Mouse (Mus musculus): Measurements from ENCODE around the gene Tpk1.
A peak's percentile ranks its signal among the peaks of the same experiment; 100 is the strongest.
"Not testable (repeated sequence)": the region's sequence is repeated elsewhere in the genome, so short reads cannot be mapped to it uniquely, and the experiment has no call there.

The Tpk1 gene

DNA sequence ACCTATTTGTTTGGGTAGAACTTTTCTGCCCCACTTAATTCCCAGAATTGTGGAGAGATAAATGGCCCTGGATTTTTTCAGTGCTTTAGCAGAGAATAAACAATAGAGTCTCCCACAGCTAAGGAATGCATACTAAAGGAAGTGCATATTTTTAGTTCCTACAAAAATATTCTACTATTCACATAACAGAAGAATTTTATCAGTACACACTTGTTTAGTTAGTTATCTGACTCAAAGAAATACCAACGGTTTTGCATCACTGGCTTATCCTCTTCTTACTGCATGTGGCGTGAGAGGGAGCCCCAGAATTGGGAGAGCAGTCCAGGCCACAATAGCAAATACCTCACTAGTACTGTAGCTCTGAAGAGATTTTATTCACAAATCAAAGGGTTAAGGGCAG, 141.1 kb downstream of the Tpk1 start:
- DNase-seq (ENCODE audit: low read depth, low spot score) = no peak

DNA sequence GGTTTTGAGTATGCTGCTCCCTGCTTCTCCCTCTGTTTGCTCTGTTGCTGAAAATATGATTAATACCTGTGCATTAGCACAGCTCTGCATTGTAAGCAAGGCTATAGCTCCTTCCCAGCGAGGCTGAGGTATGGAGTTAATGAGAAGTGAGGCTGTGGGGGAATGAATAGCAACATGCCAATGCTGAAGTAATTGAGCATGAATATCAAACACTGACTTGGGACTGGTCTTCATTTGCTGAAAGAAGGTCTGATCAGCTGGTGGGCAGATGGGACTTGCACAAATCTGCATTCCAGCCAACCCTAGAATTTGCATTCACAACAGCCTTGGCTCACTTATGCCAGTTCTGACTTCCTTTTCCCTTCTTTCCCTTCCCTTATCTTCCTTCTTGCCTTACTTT, 144.0 kb downstream of the Tpk1 start:
- DNase-seq (ENCODE audit: low read depth, low spot score) = no peak

DNA sequence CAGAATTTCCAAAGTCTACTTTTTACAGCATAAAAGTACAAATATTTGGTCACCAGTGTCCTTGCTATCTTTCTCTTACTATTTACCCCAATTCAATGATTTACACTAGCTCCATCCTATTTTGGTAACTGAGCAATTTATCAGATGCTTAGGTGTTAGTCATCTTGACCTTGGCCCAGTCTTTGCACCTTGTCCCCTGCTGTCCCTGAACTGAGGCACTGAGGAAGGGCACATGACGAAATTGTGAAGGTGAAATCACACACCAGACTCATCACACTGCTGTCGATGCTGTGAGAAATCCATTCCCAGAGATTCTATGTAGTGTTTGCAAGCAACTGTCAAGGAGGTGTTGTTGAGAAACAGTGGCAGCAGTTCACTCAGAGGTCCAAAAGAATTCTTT, 145.9 kb downstream of the Tpk1 start:
- DNase-seq (ENCODE audit: low read depth, low spot score) = no peak

DNA sequence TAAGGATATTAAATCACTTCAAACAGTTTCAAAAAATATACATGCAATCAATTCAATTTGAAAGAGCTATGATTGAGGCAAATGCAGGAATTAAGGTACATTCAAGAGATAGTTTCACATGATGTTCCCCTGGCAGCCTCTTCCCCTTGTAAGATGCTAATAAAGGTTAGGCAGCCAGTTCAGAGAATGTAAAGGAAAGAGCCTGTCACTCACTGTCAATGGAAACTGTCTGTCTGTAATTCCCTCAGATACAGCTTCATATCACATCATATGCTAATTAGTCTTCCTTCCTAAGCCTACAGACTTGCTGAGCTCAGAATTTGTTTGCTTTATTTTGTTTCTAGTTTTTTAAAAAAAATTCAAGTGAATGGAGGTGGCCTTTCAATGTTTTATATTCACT, 147.7 kb downstream of the Tpk1 start:
- no peak for DNase-seq (ENCODE audit: low read depth, low spot score)

DNA sequence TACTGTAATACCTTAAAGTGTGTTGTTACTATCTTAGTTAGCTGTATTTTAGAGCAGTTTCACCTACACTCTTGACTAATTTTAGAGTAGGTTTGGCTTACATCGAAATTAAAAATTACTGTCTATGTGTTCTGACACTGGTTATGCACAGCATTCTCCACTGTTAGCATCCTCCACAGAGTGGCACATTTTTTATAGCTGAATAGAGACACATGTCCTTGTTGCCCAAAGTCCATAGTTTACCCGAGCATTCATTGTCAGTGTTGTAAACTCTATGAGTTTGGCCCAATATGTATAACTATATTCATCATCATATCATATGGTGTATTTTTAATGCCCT, 148.8 kb downstream of the Tpk1 start:
- no peak for DNase-seq (ENCODE audit: low read depth, low spot score)

DNA sequence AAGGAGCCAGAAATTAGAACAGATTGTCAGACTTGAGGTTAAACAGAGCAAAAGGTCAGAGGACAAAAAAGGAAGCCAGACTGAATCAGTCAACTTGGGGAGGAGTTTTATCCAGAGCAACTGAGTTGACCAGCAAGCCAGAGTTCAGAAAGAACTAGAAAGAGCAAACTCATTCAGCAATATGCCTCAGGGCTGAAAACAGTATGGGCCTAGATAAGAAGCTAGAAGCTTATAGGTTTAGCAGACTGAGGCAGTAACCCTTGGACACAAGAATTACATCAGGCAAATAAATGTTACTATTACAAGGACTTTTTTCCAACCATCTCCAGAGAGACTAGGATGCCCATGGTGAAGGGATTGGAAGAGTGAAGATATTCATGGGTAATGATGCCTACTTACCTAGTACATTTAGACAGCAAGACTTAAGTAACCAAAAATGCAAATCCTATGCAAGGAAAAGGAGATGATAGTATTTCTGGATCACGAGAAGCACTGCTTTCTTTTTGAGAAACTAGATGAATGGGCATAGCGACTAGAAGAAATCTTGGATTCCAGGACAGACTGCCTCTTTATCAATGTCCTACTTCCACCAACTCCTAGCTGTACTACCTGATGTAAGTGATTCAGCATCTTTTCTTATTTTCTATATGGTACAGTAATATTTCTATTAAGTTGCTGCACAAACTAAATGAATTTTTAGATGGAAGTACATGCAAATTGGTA, 149.3 kb downstream of the Tpk1 start:
- DNase-seq (ENCODE audit: low read depth, low spot score) = no peak

DNA sequence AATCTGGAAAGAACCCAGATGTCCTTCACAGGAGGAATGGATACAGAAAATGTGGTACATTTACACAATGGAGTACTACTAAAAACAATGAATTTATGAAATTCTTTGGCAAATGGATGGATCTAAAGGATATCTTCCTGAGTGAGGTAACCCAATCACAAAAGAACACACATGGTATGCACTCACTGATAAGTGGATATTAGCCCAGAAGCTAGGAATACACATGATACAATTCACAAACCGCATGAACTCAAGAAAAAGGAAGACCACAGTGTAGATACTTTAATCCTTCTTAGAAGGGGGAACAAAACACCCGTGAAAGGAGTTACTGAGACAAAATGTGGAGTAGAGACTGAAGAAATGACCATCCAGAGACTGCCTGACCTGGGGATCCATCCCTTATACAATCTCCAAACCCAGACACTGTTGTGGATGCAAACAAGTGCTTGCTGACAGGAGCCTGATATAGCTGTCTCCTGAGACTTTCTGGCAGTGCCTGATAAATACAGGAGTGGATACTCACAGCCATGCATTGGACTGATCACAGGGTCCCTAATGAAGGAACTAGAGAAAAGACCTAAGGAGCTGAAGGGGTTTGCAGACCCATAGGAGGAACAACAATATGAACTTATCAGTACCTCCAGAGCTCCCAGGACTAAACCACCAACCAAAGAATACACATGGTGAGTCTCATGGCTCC, 159.2 kb downstream of the Tpk1 start:
- not testable (repeated sequence) for DNase-seq (ENCODE audit: low read depth, low spot score)

DNA sequence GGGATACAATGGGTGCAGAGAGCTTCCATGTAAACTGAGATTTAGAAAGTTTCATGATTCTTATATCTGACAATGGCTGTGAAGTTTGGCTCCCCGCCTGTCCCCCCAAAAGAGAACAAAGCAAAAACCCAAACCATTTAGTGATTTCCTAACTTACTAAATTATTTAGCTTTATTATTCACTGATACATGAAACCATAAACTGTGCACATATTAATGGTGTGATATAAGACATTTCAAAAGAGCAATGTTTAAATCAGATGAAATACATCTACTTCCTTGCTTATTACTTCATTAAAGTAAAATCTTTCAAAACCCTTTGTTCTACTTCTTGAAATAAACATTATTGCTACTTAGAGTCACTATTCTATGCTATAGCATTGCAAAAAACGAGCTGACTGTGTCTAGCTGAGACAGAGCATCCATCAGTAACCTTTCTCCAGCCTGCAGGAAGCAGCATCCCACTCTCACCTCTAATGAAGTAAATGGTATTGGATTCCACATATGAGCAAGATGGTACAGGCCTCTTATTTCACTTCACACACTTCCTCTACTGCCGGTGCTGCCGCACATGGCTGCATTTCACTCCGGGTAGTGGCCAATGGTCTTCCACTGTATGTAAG, 161.4 kb downstream of the Tpk1 start:
- no peak for DNase-seq (ENCODE audit: low read depth, low spot score)

DNA sequence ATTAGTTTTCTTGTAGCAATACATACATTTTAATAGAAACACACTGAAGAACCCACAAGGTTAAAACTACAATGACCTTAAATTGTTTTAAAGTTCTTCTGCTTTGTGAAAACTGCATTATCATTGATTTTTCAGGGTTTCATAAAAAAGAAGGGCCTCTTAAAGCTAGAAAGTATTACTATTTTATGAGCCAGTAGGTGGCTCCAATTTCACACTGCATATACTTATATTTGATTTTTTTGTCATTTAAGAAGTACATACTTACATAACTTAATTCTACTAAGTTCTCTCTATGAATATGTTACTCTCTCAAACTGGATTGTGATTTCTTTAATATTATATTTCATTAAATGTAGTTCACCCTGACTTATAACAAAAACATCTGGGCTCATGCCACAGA, 173.7 kb downstream of the Tpk1 start:
- DNase-seq (ENCODE audit: low read depth, low spot score) = no peak

DNA sequence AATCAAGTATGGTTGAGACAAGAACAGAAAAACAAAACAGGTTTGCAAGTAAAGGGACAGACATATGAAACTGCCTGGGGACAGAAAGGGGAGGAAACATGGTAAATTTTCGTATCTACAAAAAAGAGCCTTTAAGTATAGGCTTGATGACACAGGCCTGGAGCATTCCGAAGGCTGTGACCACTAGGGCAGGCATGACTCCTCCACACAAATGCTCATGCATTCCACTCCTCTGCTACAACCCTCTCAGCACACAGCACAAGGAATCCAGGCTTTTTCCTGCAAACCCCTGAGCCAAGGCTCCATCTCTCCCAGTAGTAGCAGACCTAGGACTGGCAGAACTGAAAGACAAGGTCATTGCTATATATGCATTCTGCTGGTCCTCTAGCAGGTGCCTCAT, 179.4 kb downstream of the Tpk1 start:
- no peak for DNase-seq (ENCODE audit: low read depth, low spot score)

DNA sequence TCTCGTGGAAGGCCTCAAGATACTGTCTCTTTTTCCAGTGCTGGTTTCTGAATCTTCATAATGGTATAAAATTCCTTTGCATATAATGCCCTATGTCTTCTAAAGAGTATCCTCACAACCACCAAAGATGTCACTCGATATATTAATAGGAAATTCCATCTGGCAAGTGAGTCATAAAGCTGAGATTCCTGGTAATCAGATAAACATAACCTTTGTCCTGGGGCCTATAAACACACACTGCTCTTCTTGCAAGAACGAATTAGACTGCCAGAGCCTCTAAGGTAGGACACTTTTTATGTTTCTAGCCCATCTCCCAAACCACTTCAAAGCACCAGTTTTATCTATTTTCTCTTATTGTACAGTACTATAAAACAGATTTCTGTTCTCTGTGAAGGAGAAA, 185.4 kb downstream of the Tpk1 start:
- no peak for DNase-seq (ENCODE audit: low read depth, low spot score)

DNA sequence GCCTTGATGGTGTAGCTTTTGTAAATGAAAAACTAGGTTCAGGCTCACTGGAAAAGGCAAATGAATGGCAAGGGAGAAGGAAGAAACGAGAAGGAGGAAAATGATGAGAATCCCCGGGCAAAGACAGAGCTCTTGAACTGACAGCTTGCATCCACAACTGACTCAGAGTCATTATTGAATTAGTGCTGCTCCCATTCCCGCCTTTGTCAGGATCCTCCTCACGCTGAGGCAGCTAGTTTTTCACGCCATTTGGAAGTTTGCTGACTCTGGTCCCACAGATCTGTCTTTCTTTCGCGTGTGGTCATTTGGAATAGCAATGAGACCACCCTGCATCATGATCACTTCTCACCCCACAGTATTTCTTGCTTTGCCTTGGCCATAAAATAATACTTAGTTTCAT, 187.3 kb downstream of the Tpk1 start:
- DNase-seq (ENCODE audit: low read depth, low spot score) = no peak

DNA sequence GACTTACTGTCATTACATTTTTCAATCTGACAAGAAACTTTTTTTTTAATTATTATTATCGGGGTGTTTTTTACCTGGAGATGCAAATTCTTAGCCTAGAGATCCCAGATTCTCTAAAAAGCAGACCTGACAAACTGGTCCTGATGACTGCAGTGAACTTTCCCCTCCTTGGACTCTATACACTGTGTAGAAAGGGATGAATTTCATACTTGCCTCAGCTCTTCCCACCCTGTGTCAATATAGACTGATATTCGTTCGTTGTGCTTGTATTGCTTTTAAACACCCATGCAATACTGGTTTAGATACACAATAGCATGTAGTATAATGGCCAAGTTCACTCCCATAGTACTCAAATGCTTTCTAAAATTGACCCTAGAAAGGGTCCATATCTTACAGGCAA, 189.7 kb downstream of the Tpk1 start:
- no peak for DNase-seq (ENCODE audit: low read depth, low spot score)

DNA sequence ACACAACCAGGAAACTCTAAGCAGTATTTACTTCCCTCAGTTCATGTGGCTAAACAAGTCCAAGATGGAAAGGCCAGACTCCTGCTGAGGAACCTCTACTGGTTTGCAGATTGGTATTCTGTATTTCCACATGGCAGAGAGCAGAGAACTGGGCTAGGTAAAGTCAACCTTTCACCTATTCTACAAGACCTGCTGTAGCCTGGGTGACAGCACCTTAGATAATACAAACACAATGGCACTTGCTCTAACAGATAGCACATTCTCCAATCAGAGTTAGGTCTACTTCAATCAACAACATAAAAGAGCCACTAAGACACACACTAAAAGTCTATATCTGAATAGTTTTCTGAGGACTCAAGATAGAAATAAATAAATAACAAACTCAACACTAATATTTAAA, 190.2 kb downstream of the Tpk1 start:
- no peak for DNase-seq (ENCODE audit: low read depth, low spot score)

DNA sequence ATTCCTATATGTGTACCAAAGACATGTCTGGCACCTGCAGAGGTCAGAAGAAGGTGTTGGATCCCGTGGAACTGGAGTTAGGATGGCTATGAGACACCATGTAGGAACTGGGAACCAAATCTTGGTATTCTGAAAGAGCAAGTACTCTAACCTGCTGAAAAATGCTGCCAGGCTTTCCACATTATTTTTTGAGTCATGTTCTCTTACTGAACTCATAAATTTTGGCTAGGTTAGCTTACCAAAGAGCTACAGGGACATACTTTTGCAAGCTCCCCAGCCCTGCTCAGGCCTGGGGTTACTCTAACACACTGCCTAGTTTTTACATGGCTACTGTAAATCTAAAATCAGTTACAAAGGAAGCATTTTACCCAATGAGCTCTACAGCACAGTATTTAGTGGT, 194.5 kb downstream of the Tpk1 start:
- no peak for DNase-seq (ENCODE audit: low read depth, low spot score)

DNA sequence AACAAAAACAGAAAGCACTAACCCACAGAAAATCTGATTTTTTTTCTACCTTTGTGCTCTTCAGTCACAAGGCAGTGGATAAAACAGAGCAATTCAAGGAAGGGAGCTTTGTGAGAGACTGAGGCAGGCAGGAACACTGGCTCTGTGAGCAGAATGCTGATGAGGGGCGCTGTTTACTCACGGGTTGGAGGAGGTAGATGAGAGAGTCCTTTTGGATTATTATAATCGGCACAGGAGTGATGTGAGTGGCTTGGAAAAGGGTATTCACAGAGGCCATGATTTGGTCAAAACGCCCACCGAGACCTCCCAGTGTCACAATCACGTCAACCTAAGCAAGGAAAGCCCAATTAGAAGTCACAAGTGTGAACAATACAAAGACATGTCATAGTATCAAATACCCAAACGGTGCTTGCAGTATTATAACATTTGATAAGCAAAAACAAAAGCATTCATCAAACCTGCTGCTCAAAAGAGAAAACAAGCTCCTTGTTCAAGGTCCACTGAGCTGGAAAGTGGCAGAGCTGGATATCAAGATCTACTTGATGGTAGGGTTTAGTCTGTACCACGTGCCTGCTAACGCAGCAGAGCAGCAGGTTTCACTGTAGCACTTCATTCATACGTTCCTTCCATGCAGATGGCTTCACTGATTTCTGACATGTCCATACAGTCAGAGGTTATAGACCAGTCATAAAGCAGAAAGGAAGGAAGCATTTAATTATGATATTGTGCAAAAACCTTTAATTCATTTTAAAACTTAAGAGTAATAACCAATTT, 197.1 kb downstream of the Tpk1 start:
- DNase-seq (ENCODE audit: low read depth, low spot score) = no peak

DNA sequence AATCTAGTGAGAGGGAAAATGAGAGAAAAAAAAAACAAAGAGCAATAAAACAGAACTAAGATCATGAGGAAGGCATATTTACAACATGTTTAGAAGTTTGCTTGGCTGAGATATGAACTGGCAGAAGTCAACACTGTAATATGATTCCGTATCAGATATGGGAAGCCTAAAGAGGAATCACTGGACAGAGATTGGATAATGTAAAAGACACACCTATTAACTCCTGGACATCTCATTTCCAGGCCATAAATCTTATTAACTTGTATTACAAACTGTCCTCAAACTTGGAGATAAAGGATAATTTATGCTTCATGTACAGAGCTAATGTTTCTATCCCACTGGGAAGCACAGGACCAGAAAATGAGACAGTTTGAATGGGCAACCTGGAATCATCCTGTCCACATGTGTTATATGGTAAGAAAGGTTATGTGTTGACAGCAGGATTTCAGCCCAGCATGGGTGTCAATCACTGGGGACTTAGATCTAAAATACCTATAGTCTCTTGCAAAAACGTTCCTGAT, 203.2 kb downstream of the Tpk1 start:
- DNase-seq (ENCODE audit: low read depth, low spot score) = no peak

DNA sequence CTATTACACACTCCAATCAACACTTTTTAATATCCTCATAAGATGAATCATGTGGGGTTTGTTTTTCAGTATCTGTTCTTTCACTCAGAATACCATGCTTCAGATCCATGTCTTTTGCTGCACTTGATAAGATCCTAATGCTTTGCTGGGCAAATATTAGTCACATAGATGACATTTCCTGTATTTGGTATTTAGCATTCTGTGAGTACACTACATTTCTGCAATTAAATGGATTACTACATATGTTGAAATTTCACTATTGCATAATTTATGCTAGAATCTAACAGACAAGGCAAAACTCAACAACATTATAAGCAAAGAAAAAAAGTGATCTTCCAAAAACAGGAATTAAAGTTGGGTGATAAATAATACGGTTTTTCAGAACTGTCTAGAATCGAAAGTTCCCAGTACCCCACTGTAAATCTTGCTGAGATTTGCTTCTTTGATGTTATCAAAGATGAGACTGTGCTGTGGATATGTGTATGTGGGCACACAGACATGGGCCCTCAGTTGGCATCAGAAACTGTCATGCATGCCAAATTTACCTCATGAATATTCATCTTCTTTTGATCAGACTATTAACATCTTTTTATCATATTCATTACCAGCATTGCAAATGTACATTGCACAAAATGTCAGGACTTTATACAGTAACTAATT, 203.8 kb downstream of the Tpk1 start:
- no peak for DNase-seq (ENCODE audit: low read depth, low spot score)

DNA sequence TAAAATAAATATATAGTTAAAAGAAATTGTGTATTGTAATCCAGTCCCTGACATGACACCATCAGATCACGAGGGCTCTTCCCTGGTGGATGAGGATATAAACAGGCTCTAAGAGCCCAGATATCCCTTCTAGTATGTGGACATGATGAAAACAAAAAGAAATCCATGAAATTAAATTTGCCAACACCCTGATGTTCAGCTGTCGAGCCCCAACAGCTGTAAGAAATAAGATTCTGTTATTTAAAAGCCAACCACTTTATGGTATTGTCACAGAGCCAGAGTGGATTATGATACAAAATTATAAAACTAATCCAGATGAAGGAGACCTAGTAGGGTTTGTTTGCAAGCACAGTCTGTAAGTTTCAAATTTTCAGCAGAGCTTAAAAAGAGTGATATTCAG, 207.0 kb downstream of the Tpk1 start:
- peak; percentile 4 for DNase-seq (ENCODE audit: low read depth, low spot score)

DNA sequence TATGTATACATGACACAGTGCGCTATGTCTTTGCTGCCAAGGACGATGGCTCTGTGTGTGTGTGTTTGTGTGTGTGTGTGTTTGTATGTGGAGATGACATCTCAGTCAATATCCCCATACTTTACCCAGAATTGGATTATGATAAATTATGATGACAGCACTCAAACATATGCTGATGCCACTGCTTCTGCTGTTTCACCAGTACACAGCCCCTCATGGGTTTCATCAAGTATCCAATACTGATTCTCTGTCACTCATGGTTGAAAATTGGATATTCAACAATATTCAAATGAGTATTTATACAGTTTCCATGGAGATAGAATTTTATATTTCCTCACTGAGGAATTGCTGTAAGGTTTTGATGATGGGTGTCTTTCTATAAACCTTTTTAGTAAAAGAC, 208.1 kb downstream of the Tpk1 start:
- no peak for DNase-seq (ENCODE audit: low read depth, low spot score)

DNA sequence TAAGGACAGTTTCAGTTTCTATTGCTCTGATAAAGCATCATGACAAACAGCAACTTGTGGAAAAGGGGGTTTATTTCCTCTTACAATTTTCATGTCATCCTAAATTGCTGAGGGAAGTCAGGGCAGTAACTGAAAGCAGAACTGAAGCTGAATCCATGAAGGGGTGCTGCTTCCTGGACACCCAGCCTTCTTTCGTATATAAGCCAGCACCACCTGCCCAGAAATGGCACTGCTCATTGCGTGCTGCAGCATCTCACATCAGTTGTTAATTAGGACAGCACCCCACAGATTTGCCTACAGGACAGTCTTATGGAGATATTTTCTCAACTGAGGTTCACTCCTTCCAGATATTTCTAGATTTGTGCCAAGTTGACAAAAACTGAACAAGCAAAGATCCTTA, 216.6 kb downstream of the Tpk1 start:
- DNase-seq (ENCODE audit: low read depth, low spot score) = peak; percentile 4

DNA sequence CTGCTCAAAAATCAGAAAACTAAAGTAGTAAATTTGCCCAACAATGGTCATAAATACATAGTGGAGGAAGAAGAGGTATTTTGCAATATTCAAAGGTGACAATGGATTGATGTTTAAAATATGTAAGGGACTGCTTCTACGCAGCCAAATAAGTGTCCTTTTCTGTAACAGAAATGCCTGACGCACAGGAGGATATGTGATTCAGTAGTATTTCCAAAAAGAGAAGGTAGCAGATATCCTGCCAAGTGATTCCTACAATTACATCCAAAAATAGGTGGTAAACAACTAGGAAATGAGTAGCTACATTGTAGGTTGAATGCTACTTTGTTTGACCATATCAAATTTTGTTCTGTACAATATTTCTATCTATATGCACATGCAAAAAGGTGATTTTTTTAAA, 220.2 kb downstream of the Tpk1 start:
- no peak for DNase-seq (ENCODE audit: low read depth, low spot score)
